Mouse (Mus musculus): Measurements from ENCODE around the gene Naip2. TPM values are rescaled to one million over a fixed set of nuclear protein-coding genes. Genes with fewer than 3 reads are reported as not detected.
"Not testable (repeated sequence)": the region's sequence is repeated elsewhere in the genome, so short reads cannot be mapped to it uniquely, and the experiment has no call there.

The Naip2 gene
- total and polyA plus RNA-seq, 3 experiments = 12.6 to 13.3 (median 12.8) TPM

- Histone ChIP-seq H3K4me3 (replicated peaks in 1 of 3; ENCODE audit: low read depth in 2 of 3, low read length in 2 of 3, poor library complexity in 1 of 3) (no peak overlapping the region), H3K27me3 (replicated peaks) (no peaks in the 10 kb centered on the region), H3K9ac (ENCODE audit: insufficient read depth, low read depth) (no peak overlapping the region), H3K36me3 (replicated peaks in 1 of 2; ENCODE audit: control insufficient read depth in 1 of 2, insufficient read depth in 1 of 2, low read length in 1 of 2) (peaks cover 5 to 14% of the 10 kb centered on the region in 2 experiments), H3K4me2 (ENCODE audit: insufficient read depth, low read depth, poor library complexity, severe bottlenecking) (peak overlapping the region; percentile 32), H3K4me1 (ENCODE audit: control insufficient read depth in 1 of 2, insufficient read depth in 2 of 2) (peaks cover 5 to 16% of the 10 kb centered on the region in 2 experiments; a peak in 3 of 4 replicates), H3K79me2 (replicated peaks; ENCODE audit: control insufficient read depth, extremely low read depth, insufficient read depth, poor library complexity, severe bottlenecking) (peaks cover 5% of the 10 kb centered on the region; the same call in 1 of the 2 replicates), H3K27ac (ENCODE audit: insufficient read depth, low read depth) (no peak overlapping the region), H3K9me3 (replicated peaks; ENCODE audit: low read length) (no peaks in the 10 kb centered on the region)
- in situ Hi-C loops (cut with MboI; ENCODE audit: low pct_ligation_motif_present, low pct_unique_long_range_greater_than_20kb, low sequenced_read_pairs) (no loop called here), dilution Hi-C loops (cut with MboI; ENCODE audit: extremely low pct_ligation_motif_present, extremely low pct_unique_long_range_greater_than_20kb, low sequenced_read_pairs) (no loop called here)
- TF ChIP-seq TCF12 (IDR thresholded peaks at IDR 0.05; ENCODE audit: low read depth, low read length) (no peak), PAX5 (IDR thresholded peaks at IDR 0.05; ENCODE audit: low read length) (no peak), JUND (conservative IDR thresholded peaks at IDR 0.05; ENCODE audit: low read depth, low read length) (no peak), ETS1 (conservative IDR thresholded peaks at IDR 0.05; ENCODE audit: low read depth, low read length) (no peak), HCFC1 (IDR thresholded peaks at IDR 0.05; ENCODE audit: low read depth, low read length) (no peak), ZC3H11A (IDR thresholded peaks at IDR 0.05; ENCODE audit: low read depth, low read length) (no peak), IRF4 (IDR thresholded peaks at IDR 0.05; ENCODE audit: low read depth, low read length) (no peak), USF1 (IDR thresholded peaks at IDR 0.05; ENCODE audit: low read depth, low read length) (no peak), ZKSCAN1 (IDR thresholded peaks at IDR 0.05; ENCODE audit: borderline replicate concordance, low read depth, low read length) (no peak)
- DNase-seq (ENCODE audit: extremely low read depth) = no peak
Observed at GRCm38 (mm10) chr13:100200778-100201177, 1.1 kb downstream of the Naip2 start.

DNA sequence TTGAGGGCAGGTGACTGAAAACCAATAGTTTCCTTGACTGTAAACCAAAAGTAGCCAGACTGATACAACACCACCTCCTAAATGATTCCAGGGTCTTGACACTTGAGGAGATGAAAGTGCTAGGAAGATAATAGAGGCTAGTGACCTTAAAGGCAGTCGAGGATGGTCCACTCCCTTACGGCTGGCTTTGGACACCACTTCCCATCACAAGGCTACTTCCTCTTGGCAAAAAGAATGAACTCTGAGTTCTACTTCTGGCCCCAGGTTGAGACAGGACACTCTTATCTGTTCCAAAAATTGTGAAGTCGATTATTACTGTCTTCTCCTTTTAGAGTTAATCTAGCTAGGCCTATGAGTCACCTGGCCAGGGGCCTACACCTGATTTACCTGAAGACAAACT is 6.5 kb downstream of the Naip2 start:
- Histone ChIP-seq H3K9me3 (replicated peaks; ENCODE audit: low read length) (no peaks in the 10 kb centered on the region), H3K9ac (ENCODE audit: insufficient read depth, low read depth) (no peak overlapping the region), H3K27me3 (replicated peaks) (no peaks in the 10 kb centered on the region), H3K27ac (ENCODE audit: insufficient read depth, low read depth) (no peak overlapping the region), H3K36me3 (replicated peaks in 1 of 2; ENCODE audit: control insufficient read depth in 1 of 2, insufficient read depth in 1 of 2, low read length in 1 of 2) (peaks cover 14 to 32% of the 10 kb centered on the region in 2 experiments), H3K4me1 (ENCODE audit: control insufficient read depth in 1 of 2, insufficient read depth in 2 of 2) (peaks cover 0 to 2% of the 10 kb centered on the region in 2 experiments; a peak in 1 of 4 replicates), H3K4me2 (ENCODE audit: insufficient read depth, low read depth, poor library complexity, severe bottlenecking) (no peak overlapping the region), H3K79me2 (replicated peaks; ENCODE audit: control insufficient read depth, extremely low read depth, insufficient read depth, poor library complexity, severe bottlenecking) (peaks cover 3% of the 10 kb centered on the region; the same call in 1 of the 2 replicates), H3K4me3 (replicated peaks in 1 of 3; ENCODE audit: low read depth in 2 of 3, low read length in 2 of 3, poor library complexity in 1 of 3) (no peak overlapping the region)
- TF ChIP-seq MXI1 (IDR thresholded peaks at IDR 0.05; ENCODE audit: low read depth, low read length) (no peak), ETS1 (conservative IDR thresholded peaks at IDR 0.05; ENCODE audit: low read depth, low read length) (no peak), E2F4 (IDR thresholded peaks at IDR 0.05; ENCODE audit: insufficient replicate concordance, low read depth, low read length) (no peak), ZKSCAN1 (IDR thresholded peaks at IDR 0.05; ENCODE audit: borderline replicate concordance, low read depth, low read length) (no peak), BHLHE40 (IDR thresholded peaks at IDR 0.05; ENCODE audit: low read depth, low read length) (no peak), TBP (conservative IDR thresholded peaks at IDR 0.05; ENCODE audit: low read depth, low read length) (no peak)
- in situ Hi-C loops (cut with MboI; ENCODE audit: low pct_ligation_motif_present, low pct_unique_long_range_greater_than_20kb, low sequenced_read_pairs) = no loop called here
- dilution Hi-C loops (cut with MboI; ENCODE audit: extremely low pct_ligation_motif_present, extremely low pct_unique_long_range_greater_than_20kb, low sequenced_read_pairs) = no loop called here
- DNase-seq (ENCODE audit: extremely low read depth) = no peak

GRCm38 (mm10) chr13:100183111-100183510 is 18.8 kb downstream of the Naip2 start:
- TF ChIP-seq IRF4 (IDR thresholded peaks at IDR 0.05; ENCODE audit: low read depth, low read length) (peak; percentile 29; the same call in 1 of the 2 replicates), EP300 (IDR thresholded peaks at IDR 0.05; ENCODE audit: low read length) (peak; percentile 38; the same call in 1 of the 2 replicates)
- H3K4me3 ChIP-seq (replicated peaks in 1 of 3; ENCODE audit: low read depth in 2 of 3, low read length in 2 of 3, poor library complexity in 1 of 3); in situ Hi-C loops (cut with MboI; ENCODE audit: low pct_ligation_motif_present, low pct_unique_long_range_greater_than_20kb, low sequenced_read_pairs); dilution Hi-C loops (cut with MboI; ENCODE audit: extremely low pct_ligation_motif_present, extremely low pct_unique_long_range_greater_than_20kb, low sequenced_read_pairs); H3K9ac ChIP-seq (ENCODE audit: insufficient read depth, low read depth); H3K9me3 ChIP-seq (replicated peaks; ENCODE audit: low read length); H3K4me2 ChIP-seq (ENCODE audit: insufficient read depth, low read depth, poor library complexity, severe bottlenecking); H3K79me2 ChIP-seq (replicated peaks; ENCODE audit: control insufficient read depth, extremely low read depth, insufficient read depth, poor library complexity, severe bottlenecking); H3K27ac ChIP-seq (ENCODE audit: insufficient read depth, low read depth); H3K27me3 ChIP-seq (replicated peaks); H3K4me1 ChIP-seq (ENCODE audit: control insufficient read depth in 1 of 2, insufficient read depth in 2 of 2): not testable (repeated sequence)
- H3K36me3 ChIP-seq (replicated peaks in 1 of 2; ENCODE audit: control insufficient read depth in 1 of 2, insufficient read depth in 1 of 2, low read length in 1 of 2) = peaks cover 25 to 65% of the 10 kb centered on the region in 2 experiments
- DNase-seq (ENCODE audit: extremely low read depth) = peak; percentile 28

GRCm38 (mm10) chr13:100174360-100174759 is 27.5 kb downstream of the Naip2 start:
- H3K4me1 ChIP-seq (ENCODE audit: control insufficient read depth in 1 of 2, insufficient read depth in 2 of 2); H3K4me2 ChIP-seq (ENCODE audit: insufficient read depth, low read depth, poor library complexity, severe bottlenecking); H3K27ac ChIP-seq (ENCODE audit: insufficient read depth, low read depth); H3K9ac ChIP-seq (ENCODE audit: insufficient read depth, low read depth); in situ Hi-C loops (cut with MboI; ENCODE audit: low pct_ligation_motif_present, low pct_unique_long_range_greater_than_20kb, low sequenced_read_pairs); H3K9me3 ChIP-seq (replicated peaks; ENCODE audit: low read length); H3K79me2 ChIP-seq (replicated peaks; ENCODE audit: control insufficient read depth, extremely low read depth, insufficient read depth, poor library complexity, severe bottlenecking); DNase-seq (ENCODE audit: extremely low read depth); H3K27me3 ChIP-seq (replicated peaks); dilution Hi-C loops (cut with MboI; ENCODE audit: extremely low pct_ligation_motif_present, extremely low pct_unique_long_range_greater_than_20kb, low sequenced_read_pairs); H3K4me3 ChIP-seq (replicated peaks in 1 of 3; ENCODE audit: low read depth in 2 of 3, low read length in 2 of 3, poor library complexity in 1 of 3): not testable (repeated sequence)
- H3K36me3 ChIP-seq (replicated peaks in 1 of 2; ENCODE audit: control insufficient read depth in 1 of 2, insufficient read depth in 1 of 2, low read length in 1 of 2) = peaks cover 10 to 23% of the 10 kb centered on the region in 2 experiments

Data from CH12.LX (cell line).